Mouse (Mus musculus) liver, embryonic 16.5 days (tissue): ENCODE measurements around the gene 4933400A11Rik. TPM values are rescaled to one million over a fixed set of nuclear protein-coding genes. Genes with fewer than 3 reads are reported as not detected.

Source experiments
- ATAC-seq: fragments of 200-750 bp; cut with Nextera tagmentation; 2 replicates; pipeline ENCODE4 v1.8.0; 2017; ENCODE audit warnings: low read depth, mild to moderate bottlenecking, moderate number of reproducible peaks, moderate library complexity
- H3K27ac ChIP-seq: fragments of 300-500 bp; sonication (generic); 2 replicates; pipeline ENCODE4 v1.5.1; 2014; ENCODE audit warnings: mild to moderate bottlenecking, low read length
- H3K27me3 ChIP-seq: fragments of 300-500 bp; sonication (generic); 2 replicates; pipeline ENCODE4 v1.6.1; 2014; ENCODE audit warnings: low read depth, low read length, mixed read lengths; ENCODE audit not compliant: control insufficient read depth, insufficient read depth
- H3K36me3 ChIP-seq: fragments of 300-500 bp; sonication (generic); 2 replicates; pipeline ENCODE4 v1.6.1; 2014; ENCODE audit warnings: mild to moderate bottlenecking; ENCODE audit not compliant: control insufficient read depth, insufficient read depth
- H3K4me1 ChIP-seq: fragments of 300-500 bp; sonication (generic); 2 replicates; pipeline ENCODE4 v1.6.1; 2014; ENCODE audit warnings: low read depth, low read length, mixed read lengths; ENCODE audit not compliant: control insufficient read depth
- H3K4me2 ChIP-seq: fragments of 300-500 bp; sonication (generic); 2 replicates; pipeline ENCODE4 v1.6.1; 2014; ENCODE audit warnings: low read depth, low read length, mixed read lengths
- H3K4me3 ChIP-seq: fragments of 300-500 bp; sonication (generic); 2 replicates; pipeline ENCODE4 v1.5.1; 2014; ENCODE audit warnings: low read depth, mild to moderate bottlenecking, low read length
- H3K9ac ChIP-seq: fragments of 300-500 bp; sonication (generic); 2 replicates; pipeline ENCODE4 v1.6.1; 2014; ENCODE audit warnings: low read depth, low read length
- H3K9me3 ChIP-seq: fragments of 300-500 bp; sonication (generic); replicated peaks from 2 replicates; pipeline ENCODE4 v1.6.1; 2016; ENCODE audit warnings: low read length; ENCODE audit not compliant: control insufficient read depth
- WGBS: fragments of 180-500 bp; shearing (Covaris S2); extraction: QIAGEN DNeasy Blood & Tissue Kit; methylation state at CpG from one replicate; pipeline ENCODE4 v1.1.7; 2014; ENCODE audit not compliant: insufficient replicate concordance; 5-methylcytosine and 5-hydroxymethylcytosine counted together
- polyA plus RNA-seq: library from polyadenylated mRNA; unstranded; fragments of >200 nt; fragmentation: Nextera tagmentation; extraction: Ambion mirVana; gene quantifications from 2 replicates; pipeline ENCODE4 v1.2.1, GENCODE M21; 2015

Gene 4933400A11Rik
- not detected in 2 replicates for polyA plus RNA-seq

DNA sequence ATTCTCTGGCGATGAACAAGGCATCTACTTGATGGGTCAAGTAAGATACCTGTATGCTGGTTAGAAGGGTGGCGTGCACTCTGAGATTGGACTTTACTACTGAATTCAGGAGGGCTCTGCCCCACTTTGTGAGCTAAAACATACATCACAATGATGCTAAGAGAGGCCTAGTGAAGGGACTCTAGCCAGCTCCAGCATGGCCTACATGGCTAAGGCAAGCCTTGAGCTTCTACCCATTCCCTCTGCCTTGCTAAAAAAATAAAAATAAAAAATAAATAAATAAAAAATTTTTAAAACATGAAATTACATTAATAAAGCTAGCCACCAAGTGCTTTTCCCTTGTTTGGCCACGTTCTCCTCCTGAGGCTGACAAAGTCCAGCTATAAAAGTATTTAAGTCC lies at the start of gene 4933400A11Rik:
Gene 4933400A11Rik (minus strand): TSS at position 101 of the 400 bp plus-strand sequence.
- H3K4me3 ChIP-seq, result no peak within 1 kb of the TSS
- no peaks in the 10 kb centered on the region for H3K9me3 ChIP-seq
- H3K27ac ChIP-seq, result no peak within 1 kb of the TSS
- H3K4me2 ChIP-seq, result no peak within 1 kb of the TSS
- H3K36me3 ChIP-seq, result no peaks in the 10 kb centered on the region
- WGBS, result 56% methylated on average over 3 of the region's 3 CpGs
- H3K27me3 ChIP-seq, result no peaks in the 10 kb centered on the region
- no peak for ATAC-seq
- H3K4me1 ChIP-seq, result no peaks in the 10 kb centered on the region
- H3K9ac ChIP-seq, result no peak within 1 kb of the TSS

DNA sequence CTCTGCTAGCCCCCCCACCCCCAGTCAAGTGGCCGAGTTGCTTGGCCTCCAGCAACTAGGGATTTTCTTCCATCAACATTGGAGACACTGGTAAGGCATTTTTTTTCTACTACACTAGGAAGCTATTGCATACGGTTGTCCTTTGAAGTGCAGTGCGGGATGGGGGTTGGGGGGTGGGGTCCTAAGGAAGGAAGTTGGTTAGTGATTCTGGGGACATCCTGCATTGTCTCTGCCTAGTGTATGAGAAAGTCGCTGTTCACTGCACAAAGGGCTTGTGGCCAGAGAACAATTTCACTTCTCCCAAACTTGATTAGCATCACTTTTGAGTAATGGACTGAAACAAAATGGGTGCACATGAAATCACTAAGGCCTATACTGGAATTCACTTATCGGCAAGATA lies 48.7 kb upstream of the 4933400A11Rik start:
- H3K9me3 ChIP-seq, result no peaks in the 10 kb centered on the region
- no peaks in the 10 kb centered on the region for H3K4me1 ChIP-seq
- no peaks in the 10 kb centered on the region; the same call in 1 of the 2 replicates for H3K27me3 ChIP-seq
- H3K4me2 ChIP-seq, result no peak overlapping the region
- H3K27ac ChIP-seq, result no peak overlapping the region
- H3K36me3 ChIP-seq, result no peaks in the 10 kb centered on the region
- H3K4me3 ChIP-seq, result no peak overlapping the region
- WGBS, result 35% methylated on average over 5 of the region's 5 CpGs
- ATAC-seq, result no peak
- H3K9ac ChIP-seq, result no peak overlapping the region

- Histone ChIP-seq H3K9ac (no peak overlapping the region), H3K4me1 (no peaks in the 10 kb centered on the region), H3K4me2 (no peak overlapping the region), H3K27me3 (no peaks in the 10 kb centered on the region; the same call in 1 of the 2 replicates), H3K27ac (no peak overlapping the region), H3K36me3 (no peaks in the 10 kb centered on the region), H3K9me3 (no peaks in the 10 kb centered on the region), H3K4me3 (no peak overlapping the region)
- no peak for ATAC-seq
- WGBS, result 26% methylated on average over 7 of the region's 7 CpGs
Observed at GRCm38 (mm10) chrX:169827720-169828119, 48.3 kb upstream of the 4933400A11Rik start.

DNA sequence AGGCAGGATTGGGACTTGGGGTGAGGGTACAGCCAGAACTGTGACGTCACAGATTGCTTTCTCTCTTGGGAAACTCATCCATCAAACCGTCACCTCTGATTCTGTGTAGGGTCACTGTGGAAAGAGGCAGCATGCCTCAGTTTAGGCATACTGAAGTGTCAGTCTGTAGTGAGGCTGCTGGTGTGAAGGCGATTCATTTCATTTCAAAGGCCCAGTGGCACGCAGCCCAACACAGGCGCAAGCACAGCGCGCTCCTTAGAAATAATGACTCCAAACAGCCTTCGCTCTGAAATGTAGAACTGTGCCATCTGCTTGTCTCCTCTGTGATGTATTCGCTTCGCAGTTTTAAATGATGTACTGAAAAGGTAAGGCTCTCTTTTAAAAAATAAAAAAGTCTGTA lies 47.5 kb upstream of the 4933400A11Rik start:
- H3K27me3 ChIP-seq, result no peaks in the 10 kb centered on the region; the same call in 1 of the 2 replicates
- no peak for ATAC-seq
- H3K9ac ChIP-seq, result no peak overlapping the region
- H3K4me1 ChIP-seq, result no peaks in the 10 kb centered on the region
- H3K27ac ChIP-seq, result no peak overlapping the region
- H3K36me3 ChIP-seq, result no peaks in the 10 kb centered on the region
- no peak overlapping the region for H3K4me3 ChIP-seq
- 67% methylated on average over 10 of the region's 10 CpGs for WGBS
- H3K9me3 ChIP-seq, result no peaks in the 10 kb centered on the region
- no peak overlapping the region for H3K4me2 ChIP-seq

GRCm38 (mm10) chrX:169813673-169814072 lies 34.2 kb upstream of the 4933400A11Rik start:
- Histone ChIP-seq H3K4me1 (no peaks in the 10 kb centered on the region), H3K27me3 (no peaks in the 10 kb centered on the region), H3K9me3 (no peaks in the 10 kb centered on the region), H3K27ac (no peak overlapping the region), H3K36me3 (no peaks in the 10 kb centered on the region), H3K4me2 (no peak overlapping the region), H3K9ac (no peak overlapping the region), H3K4me3 (no peak overlapping the region)
- ATAC-seq, result no peak
- WGBS, result 50% methylated on average over 1 of the region's 1 CpGs

DNA sequence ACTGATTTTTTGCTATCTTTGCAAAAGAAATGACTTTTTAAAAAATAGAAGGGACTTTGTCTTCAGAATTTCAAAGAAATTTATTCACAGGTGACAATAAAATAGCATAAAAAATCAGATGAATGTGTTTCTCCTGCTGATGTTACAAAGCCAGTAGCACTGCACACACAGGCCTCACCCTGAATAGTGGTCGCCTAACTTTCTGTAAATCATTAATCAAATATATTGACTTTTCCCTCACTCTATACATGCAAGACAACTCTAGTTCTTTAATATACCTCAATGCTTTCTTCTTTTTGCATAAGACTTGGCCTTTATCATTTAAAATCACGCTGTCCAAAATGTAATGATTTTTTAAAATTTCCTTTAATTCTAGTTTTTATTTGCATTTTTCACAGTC lies 32.3 kb upstream of the 4933400A11Rik start:
- no peak overlapping the region for H3K4me2 ChIP-seq
- 48% methylated on average over 2 of the region's 2 CpGs for WGBS

GRCm38 (mm10) chrX:169811318-169811717 lies 31.9 kb upstream of the 4933400A11Rik start:
- no peak overlapping the region for H3K27ac ChIP-seq
- H3K9me3 ChIP-seq, result no peaks in the 10 kb centered on the region
- 33% methylated on average over 5 of the region's 5 CpGs for WGBS
- H3K27me3 ChIP-seq, result no peaks in the 10 kb centered on the region
- ATAC-seq, result no peak
- H3K4me3 ChIP-seq, result no peak overlapping the region
- no peaks in the 10 kb centered on the region for H3K36me3 ChIP-seq
- H3K9ac ChIP-seq, result no peak overlapping the region
- H3K4me1 ChIP-seq, result no peaks in the 10 kb centered on the region
- no peak overlapping the region for H3K4me2 ChIP-seq

More for the DNA sequence above, 32.3 kb upstream of the 4933400A11Rik start:
- Histone ChIP-seq H3K4me1 (no peaks in the 10 kb centered on the region), H3K27ac (no peak overlapping the region), H3K9ac (no peak overlapping the region), H3K4me3 (no peak overlapping the region), H3K9me3 (no peaks in the 10 kb centered on the region), H3K36me3 (no peaks in the 10 kb centered on the region), H3K27me3 (no peaks in the 10 kb centered on the region)
- ATAC-seq, result no peak

GRCm38 (mm10) chrX:169807744-169808143 lies 28.3 kb upstream of the 4933400A11Rik start:
- no peak overlapping the region for H3K27ac ChIP-seq
- H3K9ac ChIP-seq, result no peak overlapping the region
- 65% methylated on average over 3 of the region's 3 CpGs for WGBS
- H3K4me2 ChIP-seq, result no peak overlapping the region
- H3K4me1 ChIP-seq, result no peaks in the 10 kb centered on the region
- H3K36me3 ChIP-seq, result no peaks in the 10 kb centered on the region
- H3K4me3 ChIP-seq, result no peak overlapping the region
- H3K9me3 ChIP-seq, result no peaks in the 10 kb centered on the region
- no peak for ATAC-seq
- no peaks in the 10 kb centered on the region for H3K27me3 ChIP-seq

GRCm38 (mm10) chrX:169805791-169806190 lies 26.4 kb upstream of the 4933400A11Rik start:
- ATAC-seq, result no peak
- Histone ChIP-seq H3K4me1 (no peaks in the 10 kb centered on the region), H3K27ac (no peak overlapping the region), H3K4me2 (no peak overlapping the region), H3K36me3 (no peaks in the 10 kb centered on the region), H3K9ac (no peak overlapping the region), H3K4me3 (no peak overlapping the region), H3K27me3 (no peaks in the 10 kb centered on the region), H3K9me3 (no peaks in the 10 kb centered on the region)
- WGBS, result 46% methylated on average over 5 of the region's 5 CpGs
